Mouse (Mus musculus): ENCODE results near the gene Ada.
A peak's percentile ranks its signal among the peaks of the same experiment; 100 is the strongest.

The Ada gene

DNA sequence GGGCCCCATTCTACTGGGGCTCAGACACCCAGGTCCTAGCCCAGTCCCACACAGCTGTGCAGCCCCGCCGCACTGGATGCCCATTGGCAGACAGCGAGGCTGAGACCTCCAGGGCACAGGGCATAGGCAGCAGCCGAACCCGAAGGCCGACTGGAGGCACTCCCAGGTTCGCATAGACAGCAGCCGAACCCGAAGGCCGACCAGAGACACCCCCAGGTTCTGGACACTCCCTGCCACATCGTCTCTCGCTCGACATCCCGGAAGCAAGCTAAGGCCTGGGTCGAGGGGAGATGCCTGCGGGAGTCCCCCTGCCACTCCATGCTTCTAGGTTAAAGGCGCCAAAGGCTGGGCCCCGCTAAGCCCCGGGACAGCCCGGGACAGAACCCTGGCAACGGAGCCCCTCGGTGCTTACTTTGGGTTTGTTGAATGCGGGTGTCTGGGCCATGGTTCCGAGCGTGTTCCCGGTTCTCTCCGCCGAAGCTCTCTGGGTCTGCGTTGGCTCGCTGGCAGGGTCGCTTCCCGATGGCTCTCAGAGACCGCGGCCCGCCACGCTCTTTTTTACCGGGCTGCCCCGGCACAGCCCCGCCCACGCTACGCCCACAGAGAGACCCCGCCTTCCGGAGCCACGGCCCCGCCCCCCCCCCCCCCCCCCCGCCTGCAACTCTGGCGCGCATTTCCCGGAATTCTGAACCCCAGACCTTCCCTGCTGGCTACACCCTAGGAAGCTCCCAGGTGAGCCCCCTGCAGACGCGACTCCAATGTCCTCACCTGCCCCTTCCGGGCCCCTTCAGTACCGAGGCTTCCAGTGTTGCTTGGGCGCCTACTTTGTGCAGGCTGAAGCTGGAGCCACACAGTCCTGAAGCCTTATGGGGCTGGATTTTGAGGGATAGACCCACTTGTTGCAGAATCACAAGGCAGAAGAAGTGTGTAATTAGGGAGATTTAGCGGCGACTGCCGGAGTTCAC is at the start of gene Ada:
Ada (minus strand) TSS at position 593 of the 965 bp plus-strand sequence.
- no peak for DNase-seq (ENCODE audit: low spot score in 2 of 2)

DNA sequence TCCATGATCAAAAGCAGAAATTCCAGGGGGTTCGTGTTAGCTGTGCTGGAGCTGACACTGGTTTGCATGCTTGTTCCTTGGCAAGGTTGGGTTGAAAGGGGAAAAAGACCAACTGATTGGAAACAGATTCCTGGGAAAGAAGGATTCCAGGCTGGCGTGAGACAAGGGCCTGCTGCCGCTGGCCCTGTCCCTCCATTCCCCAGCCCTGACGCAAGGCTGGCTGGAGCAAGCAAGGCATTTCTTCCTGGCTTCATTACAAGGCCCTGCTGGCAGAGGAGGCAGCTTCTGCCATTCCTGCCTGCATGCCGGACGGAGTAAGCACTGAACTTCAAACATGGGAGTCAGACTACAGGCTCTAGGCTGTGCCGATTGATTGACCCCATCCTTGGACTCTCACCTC is 48.4 kb upstream of the Ada start:
- no peak for DNase-seq (ENCODE audit: low spot score in 2 of 2)

DNA sequence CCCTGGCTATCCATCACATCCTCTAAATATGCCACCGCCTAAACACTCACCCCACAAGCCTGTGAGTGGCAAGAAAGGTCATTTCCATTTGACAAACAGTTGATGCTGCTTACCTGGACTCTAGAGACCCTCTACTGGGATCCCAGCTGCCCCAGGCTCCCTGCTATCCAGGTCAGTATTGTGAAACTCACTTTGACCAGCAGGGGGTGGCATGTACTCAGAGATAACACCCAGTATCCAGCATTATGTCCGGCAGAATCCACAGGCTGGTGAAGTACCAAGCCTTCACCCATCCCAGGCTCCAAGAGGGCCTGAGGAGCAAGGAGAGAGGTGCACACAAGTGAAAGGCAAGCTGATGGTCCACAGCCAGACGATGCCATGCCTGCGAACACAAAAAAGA is 38.4 kb upstream of the Ada start:
- DNase-seq (ENCODE audit: low spot score in 2 of 2), result peak; percentile 45 to 66

DNA sequence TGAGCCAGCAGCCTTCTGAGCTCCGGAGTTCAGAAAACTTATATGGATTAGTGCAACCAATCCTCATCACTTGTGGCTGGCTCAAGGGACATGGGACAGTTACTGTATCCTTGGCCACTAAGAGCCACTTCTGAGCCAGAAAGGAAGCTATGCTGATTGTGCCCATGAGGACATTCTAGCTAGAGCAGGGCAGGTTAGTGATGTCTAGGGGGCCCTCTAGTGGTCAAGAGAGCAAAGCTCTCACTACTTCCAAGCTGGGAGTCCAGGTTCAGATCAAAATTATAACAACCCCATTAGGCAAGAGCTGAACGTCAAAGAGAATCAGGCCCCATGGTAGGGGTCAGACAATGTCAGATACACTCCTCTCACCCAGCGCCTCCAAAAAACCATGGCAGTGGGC is 37.7 kb upstream of the Ada start:
- DNase-seq (ENCODE audit: low spot score in 2 of 2), result peak in 1 of 2 experiments; percentile 17

DNA sequence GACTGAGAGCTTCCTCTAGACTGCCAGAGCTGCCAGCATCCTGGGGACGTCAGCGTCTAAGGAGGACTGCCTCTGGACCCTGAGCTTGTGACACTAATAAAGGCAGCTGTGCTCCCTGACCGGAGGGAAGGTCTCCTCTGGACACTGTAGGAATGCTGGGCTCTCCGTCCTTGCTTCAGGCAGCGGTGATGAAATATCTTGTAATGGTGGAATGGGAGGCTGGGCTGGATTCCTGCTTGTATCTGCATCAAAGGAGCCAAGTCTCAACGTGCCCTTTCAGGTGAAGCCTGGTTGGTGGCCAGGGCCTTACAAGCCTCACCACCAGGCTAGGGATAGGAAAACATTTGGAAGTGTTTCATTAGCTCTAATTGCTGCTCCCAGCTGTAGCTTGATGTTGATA is 37.0 kb upstream of the Ada start:
- DNase-seq (ENCODE audit: low spot score in 2 of 2), result no peak

DNA sequence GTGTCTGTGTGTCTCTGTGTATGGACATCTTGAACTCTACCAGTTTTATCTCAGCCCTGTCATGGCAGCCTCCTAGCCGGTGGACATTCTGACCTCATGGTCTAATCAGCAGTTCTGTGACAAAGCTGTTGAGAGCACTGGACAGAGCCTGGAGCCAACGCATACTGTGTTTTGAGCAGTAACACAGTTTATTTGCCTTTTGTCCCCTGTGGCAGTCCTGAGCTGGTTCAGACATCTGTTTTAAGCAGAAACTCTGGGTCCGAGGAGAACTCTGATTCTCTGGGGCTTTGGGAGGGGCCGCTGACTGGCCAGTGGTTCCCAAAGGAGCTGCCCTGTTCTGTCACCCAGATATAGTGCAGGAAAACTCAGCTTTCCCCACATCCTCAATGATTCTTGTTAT is 33.9 kb upstream of the Ada start:
- DNase-seq (ENCODE audit: low spot score in 2 of 2), result no peak

DNA sequence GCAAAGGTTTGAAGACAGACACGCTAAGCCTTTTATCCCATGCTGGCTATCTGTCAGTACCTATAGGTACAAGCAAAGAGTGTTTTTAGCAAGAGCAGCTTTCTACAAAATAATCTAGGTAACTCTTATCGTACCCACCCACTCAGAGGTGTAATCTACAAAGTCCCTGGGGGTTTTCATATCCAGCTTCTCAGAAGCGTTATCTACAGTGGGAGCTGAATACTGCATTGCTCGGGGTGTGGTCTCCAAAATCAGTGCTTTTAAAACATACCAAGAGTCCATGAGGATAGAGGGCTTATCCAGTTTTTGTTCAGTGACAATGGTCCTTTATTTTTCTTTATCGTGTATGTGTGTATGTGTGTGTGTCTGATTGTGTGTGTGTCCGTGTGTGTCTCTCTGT is 33.3 kb upstream of the Ada start:
- DNase-seq (ENCODE audit: low spot score in 2 of 2), result no peak

DNA sequence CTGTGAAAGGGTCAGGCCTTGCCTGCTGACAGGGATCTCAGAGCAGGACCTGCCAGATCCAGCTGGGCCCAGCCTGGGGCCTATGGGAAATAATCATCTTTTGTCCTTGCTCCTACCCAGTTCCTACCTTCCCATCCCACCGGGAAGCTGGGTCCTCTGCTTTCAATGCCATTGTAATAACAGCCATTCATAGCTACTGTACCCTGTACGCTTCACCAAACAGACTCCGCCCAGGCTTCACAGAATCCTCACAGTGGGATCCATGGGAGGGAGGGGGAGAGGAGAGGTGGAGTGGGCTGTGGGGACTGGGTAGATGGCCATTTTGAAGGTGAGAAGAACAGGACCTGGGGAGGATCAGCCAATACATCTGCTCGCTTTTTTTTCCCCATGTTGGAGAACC is 28.9 kb upstream of the Ada start:
- no peak for DNase-seq (ENCODE audit: low spot score in 2 of 2)

DNA sequence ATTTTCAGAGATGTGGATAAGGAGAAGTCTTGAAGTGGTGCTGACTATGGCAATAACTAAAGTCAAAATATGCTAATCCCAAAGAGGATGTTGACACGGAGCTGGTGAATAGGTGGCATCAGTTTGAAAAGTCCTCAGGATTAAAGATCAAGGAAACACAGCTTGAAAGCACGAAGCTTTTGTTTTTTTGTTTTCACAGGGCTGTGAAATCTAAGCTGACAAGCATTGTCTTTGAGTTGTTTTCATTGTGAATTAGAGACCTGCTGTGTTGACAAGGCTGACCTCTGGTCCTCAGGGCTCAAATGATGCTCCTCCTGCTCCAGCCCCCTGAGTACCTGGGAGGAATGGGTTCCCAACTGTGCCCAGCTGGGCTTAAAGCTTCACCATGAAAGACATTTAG is 27.0 kb upstream of the Ada start:
- DNase-seq (ENCODE audit: low spot score in 2 of 2), result no peak

DNA sequence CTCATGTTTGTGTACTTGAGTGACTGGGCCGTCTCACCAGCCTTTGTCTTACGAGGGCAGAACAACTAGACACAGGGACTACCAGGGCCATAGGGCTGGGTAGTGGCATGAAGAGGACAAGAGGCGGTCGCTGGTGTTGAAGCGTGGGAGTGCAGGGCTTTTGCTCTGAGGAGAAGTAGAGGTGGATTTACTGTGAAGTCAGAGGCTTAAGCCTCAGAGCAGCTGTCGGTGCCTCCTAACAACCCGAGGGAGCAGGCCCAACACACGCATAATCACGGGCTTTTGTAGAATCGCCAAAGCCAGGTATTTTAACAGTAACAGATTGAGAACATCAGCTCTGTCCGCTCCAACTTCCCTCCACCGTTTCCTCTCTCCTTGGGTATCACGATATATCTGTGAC is 26.6 kb upstream of the Ada start:
- no peak for DNase-seq (ENCODE audit: low spot score in 2 of 2)

DNA sequence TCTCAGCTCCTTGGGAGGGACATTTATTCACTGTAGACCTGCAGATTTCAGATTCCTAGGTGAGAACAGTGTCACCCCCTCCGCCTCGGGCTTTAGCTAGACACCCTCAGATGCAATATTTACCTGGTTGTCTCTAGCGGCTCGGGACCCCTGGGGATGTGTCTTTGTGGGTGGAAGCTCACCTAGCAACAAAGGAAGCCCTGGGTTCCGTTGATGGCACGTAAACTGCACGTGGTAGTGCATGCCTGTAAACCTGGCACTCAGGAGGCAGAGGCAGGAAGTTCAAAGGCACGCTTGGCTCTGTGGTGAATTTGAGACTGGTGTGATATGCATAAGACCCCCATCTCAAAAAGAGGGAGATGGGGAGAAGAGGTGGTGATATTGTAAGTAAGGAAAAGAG is 20.7 kb upstream of the Ada start:
- no peak for DNase-seq (ENCODE audit: low spot score in 2 of 2)

DNA sequence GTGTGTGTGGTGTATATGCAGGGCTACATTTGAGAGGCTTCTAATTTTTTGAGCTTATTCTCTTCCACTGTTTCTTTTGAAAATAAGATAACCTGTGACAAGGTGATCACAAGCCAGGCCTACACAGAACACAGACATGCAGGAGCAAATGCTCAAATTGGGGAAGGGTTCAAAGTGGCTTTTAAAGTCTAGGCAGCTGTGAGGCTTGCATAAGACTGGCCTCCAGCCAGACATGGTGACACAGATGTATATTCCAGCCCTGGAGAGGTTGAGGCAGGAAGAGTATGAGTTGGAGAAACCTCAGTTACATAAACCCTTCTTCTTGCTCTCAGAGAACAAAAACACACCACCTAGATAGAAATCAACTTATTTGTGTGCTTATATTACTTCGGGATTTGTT is 16.9 kb upstream of the Ada start:
- DNase-seq (ENCODE audit: low spot score in 2 of 2), result no peak

DNA sequence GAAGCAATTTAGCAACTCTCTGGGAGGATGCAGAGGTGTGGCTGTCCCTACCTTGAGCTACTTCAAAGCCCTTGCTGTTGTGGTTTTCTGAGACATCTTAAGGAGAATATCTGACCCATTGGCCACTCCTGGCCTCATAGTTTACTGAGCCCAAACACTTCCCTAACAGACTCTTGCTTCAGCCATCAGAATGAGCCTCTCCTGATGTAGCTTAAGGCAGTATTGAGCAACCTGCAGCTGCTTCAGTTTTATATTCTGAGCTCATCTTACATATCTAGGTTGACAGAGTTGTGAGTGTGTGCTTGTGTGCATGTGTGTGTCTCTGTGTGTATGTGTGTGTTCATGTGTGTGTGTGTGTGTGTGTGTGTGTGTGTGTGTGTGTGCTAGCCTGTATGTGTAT is 16.2 kb upstream of the Ada start:
- DNase-seq (ENCODE audit: low spot score in 2 of 2), result no peak

DNA sequence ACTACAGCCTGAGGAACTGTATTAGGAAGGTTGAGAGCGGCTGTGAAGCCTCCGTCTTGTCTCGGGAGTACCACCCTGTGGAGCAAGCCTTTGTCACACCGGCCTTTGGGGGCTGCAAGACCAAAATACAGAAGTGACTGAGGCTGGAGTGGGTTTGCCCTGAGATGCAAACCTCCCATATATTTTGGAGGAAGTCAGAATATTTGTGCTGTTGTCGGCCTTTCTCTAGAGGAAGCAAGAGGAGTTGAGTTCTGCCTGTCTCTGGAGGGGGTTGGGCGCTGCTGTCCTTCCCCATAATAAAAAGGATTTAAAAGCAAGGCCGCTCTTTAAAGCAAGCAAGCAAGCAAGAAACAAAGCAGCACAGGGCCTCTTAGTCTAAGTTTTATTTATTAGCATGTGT is 11.4 kb upstream of the Ada start:
- no peak for DNase-seq (ENCODE audit: low spot score in 2 of 2)

DNA sequence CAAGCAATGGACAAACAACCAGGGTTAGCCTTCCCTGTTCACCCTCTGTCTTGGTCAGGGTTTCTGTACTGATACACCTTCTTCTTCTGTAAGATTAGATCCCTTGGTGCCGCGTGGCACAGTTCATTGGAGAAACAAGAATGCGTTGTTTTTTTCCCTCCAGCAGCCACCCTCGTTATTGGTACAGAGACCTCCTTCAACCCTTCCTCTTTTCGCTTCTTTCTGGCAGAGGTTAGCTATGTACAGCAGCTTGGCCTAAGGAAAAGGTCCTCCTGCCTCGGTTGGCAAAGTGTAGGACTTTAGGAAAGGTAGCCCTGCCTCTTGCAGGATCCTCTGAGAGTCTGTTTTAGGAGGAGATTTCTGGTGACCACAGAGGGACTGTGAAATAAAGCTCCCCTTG is 10.6 kb upstream of the Ada start:
- no peak for DNase-seq (ENCODE audit: low spot score in 2 of 2)

DNA sequence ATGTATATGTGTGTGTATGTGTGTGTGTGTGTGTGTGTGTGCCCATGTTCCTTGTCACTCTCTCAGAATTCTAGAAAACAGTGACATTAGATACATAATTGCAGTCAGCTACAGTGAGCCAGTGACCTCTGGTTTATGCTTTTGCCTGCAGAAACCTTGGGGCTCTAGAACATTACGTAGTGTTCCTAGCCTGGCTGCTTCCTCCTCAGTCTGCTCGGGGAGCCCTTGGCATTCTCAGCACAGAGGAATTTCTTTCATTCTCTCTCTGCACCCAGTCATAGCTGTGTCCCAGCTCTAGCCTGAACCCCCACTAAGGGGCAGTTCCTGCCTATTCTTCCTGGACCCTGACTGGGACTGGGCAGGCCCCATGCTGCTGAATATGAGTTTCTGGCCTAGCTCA is 8.1 kb upstream of the Ada start:
- DNase-seq (ENCODE audit: low spot score in 2 of 2), result no peak

DNA sequence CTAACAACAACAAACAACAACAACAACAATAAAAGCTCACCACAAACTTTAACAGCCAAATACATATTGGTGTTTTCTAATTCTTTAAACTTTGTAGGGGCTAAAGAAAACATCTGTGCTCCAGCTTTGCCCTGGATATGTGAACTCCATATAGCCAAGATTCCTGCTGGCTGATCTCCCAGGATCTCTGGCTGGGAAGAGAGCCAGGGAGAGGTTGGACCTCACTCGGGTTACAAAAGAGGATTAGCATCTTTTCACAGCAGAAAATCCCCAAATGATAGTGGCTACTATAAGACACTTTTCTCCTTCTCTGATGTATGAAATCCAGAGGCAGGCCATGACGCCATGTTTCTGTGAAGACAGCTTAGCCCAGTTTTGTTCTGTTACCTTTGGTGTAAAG is 6.7 kb upstream of the Ada start:
- no peak for DNase-seq (ENCODE audit: low spot score in 2 of 2)

DNA sequence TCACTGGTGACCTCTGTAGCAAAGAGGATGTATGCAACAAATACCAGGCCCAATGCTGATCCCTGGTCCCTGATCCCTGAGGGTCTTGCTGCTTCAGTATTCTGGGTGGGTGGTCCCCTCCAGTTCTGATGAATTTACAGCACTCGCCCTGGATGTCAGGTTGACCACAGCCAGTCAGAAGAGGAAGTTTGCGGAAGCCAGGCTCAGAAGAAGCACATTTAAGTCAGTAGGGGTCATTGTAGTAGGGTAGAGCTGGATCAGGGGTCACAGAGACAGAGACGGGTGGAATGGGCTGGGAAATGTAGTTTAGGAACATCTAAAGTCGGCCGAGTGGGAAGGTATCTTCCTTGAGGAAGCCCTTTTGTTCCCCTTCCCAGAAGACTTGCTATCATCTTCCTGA is 4.2 kb upstream of the Ada start:
- DNase-seq (ENCODE audit: low spot score in 2 of 2), result no peak

DNA sequence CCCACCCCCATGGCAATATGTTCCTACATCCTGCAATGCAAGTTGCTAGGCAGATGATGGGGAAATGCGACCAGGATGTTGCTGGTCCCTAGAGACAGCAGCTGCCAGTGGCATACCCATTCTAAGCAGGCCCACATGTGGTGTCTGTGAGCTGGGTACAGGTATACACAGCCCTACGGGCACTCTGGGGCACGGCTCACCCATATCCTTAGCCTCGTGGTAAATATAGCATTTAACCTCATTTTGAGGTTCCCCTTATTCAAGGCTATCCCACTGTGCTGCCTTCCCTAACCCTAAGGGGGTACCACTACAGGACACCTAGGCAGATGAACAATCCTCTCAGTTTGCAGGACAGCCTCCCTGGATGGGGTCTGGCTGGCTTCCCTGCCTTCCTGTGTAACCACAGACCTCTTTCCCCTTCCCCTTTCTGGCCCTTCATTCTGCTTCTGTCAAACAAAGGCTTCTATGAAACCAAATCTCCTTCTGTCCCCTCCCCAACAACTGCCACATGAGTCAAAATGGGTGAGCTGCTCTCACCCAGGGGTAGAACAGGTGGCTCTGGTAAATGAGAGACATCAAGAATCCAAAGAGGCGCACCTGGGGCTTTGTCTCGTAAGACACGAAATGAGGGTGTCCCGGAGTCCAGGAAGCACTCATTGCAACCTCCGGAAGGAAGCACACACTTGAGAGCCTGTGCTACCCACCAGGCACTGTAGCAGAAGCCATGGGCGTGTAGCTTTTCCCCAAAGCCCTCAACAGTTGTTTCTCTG is 5.1 kb downstream of the Ada start:
- DNase-seq (ENCODE audit: low spot score in 2 of 2), result no peak

DNA sequence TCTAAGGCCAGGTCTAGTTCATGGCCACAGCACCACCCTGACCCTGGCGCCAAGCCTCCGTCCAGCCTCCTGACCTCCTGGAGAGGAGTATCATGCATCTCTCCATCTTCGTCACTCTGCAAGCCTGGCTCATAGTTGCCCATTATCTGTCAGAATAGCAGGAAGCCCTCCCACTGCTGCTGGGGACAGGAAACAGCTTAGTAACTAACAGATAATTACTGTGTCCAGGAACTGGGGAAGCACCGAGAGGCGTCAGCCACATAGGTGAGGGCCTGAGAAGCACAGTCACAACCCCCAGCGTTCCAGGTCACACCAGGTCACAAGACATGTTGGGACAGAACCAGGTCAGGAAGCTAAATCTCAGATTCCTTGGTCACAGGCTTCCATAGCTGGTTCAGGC is 6.7 kb downstream of the Ada start:
- DNase-seq (ENCODE audit: low spot score in 2 of 2), result no peak

DNA sequence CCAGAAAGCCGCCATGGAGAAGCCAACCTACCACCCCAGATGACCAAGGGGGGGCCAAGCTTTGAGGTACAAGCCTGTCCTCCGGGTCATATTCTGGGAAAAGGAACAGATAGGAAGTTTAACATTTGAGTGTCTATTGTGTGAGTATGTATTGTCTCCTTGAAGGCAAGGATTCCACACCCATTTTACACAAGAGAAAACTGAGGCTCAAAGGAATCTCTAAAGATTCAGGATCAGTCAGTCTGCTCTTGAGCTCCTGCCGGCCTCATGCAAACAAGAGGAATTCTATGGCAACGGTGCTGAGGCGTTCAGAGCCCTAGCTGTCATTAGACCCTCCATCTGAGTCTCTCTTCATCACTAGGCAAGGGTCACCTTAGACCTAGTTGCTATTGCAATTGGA is 7.4 kb downstream of the Ada start:
- no peak for DNase-seq (ENCODE audit: low spot score in 2 of 2)

DNA sequence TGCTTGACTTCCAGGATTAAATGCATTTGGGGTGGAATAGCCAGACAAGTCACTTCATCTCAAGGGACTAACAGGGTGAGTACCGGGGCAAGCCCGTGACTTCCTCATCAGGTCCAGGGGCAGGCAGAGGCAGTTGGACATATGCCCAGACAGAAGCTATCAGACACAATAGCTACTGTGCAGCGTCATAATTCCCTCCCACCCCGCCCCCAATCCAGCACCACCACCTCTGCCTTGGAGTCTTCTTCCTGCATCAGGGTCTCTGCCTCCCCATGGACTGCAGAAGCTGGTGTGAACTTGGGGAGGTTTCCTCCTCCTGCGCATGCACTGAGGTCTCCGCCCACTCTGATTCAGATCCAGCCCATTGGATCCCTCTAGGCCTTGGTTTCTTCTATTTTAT is 14.1 kb downstream of the Ada start:
- DNase-seq (ENCODE audit: low spot score in 2 of 2), result no peak

DNA sequence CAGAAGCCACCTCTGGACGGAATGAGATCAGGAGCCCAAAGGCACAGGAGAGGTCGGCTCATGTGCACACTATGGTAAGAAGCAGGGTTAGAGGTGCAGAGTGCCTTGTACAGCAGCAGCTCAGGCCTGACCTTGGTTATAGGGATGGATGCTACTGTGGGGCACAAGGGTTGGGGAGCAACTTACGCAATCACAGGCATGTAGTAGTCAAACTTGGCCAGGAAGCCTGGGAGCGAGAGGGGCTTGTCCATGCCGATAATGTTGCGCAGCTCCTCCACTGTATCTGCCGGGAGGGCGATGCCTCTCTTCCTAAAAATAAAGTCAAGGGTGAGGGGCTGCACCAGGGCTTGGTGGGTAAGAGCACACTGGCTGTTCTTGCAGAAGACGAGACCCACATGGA is 14.9 kb downstream of the Ada start:
- DNase-seq (ENCODE audit: low spot score in 2 of 2), result no peak

Data from frontal cortex, postnatal 25 days (tissue).